Mouse (Mus musculus) heart, adult 2 months (tissue): ENCODE measurements at regions not wholly inside any gene's neighbourhood (a gene's known extent, or its start where the extent isn't known, plus 50 kb on each side); places are given as distances from the start of the nearest gene placed in this dataset.

Experiments used
- EP300 ChIP-seq: fragments of 200-500 bp; IDR thresholded peaks from 2 replicates; pipeline ENCODE4 v1.6.1; 2011; ENCODE audit warnings: low read depth, low read length, control low read depth; ENCODE audit not compliant: insufficient read depth
- POLR2A ChIP-seq: fragments of 200-500 bp; IDR thresholded peaks from 2 replicates; pipeline ENCODE4 v1.6.1; 2011; ENCODE audit warnings: mild to moderate bottlenecking, low read depth, low read length, control low read depth; ENCODE audit not compliant: insufficient read depth

DNA sequence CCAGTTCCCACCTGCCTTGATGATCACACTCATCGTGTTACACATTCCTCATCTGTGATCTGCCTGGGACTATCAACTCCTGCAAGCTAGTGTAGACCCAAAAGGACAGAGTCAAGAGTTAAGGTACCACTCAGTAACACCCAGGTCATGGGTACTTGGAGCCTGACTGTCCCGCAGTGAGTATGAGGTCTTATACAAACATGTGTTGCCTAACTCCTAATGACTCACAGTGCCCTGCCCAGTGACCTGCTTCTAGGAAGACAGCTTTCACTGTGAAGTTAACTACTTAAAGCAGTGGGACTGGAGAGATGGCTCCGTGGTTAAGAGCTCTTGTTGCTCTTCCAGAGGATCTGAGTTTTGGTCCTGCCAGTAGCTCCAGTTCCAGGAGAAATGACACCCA is 137.9 kb upstream of the Atp6ap2 start:
- TF ChIP-seq POLR2A (no peak), EP300 (no peak)
